In the genomic region with DNA sequence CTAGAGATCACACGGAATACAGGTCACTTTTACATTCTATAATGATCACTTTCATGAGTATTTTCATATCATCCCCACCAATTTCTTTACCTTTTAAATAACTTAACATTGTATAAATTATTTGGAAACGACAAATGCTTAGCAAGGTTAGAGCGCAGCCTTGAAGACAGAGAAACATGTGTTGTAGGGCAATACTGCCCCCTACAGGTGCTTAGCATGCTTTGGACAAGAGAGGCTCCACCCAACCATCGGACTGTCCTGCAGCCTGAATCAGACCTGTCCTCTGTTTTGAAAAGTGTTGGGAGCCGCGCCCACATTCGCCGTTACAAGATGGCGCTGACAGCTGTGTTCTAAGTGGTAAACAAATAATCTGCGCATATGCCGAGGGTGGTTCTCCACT, we compare ENCODE assay signal across 8 mouse cellular contexts. TPM values are rescaled to one million over a fixed set of nuclear protein-coding genes. Genes with fewer than 3 reads are reported as not detected.
DNase-seq lines count a peak whose midpoint lies in the region; ATAC-seq lines count a peak whose summit lies in the region.

No protein-coding gene starts in this region.

- ATAC-seq in cerebellum, adult (ENCODE audit: insufficient number of reproducible peaks, low FRiP score, low TSS enrichment): no peak

- DNase-seq in cerebellum, adult 11 months: peak; percentile 26
- DNase-seq in A20 (ENCODE audit: low read depth, low spot score): peak; percentile 94
- DNase-seq in adrenal gland, postnatal 14 days: peak; percentile 67
- peak; percentile 57 to 72 for DNase-seq in kidney, postnatal 36 days
- DNase-seq in retina, embryonic 14.5 days (ENCODE audit: low spot score): no peak
- DNase-seq in testis, postnatal 14 days (ENCODE audit: low spot score): no peak
- DNase-seq in right cerebral cortex, adult 2 months (ENCODE audit: low spot score in 2 of 2): no peak

RNA-seq across cellular contexts. Expression of gene Rpl9-ps6, which starts 24.8 kb away (rescaled TPM):
- total RNA-seq in adrenal gland, postnatal 14 days (2021): 59.3 and 74.3 TPM in 2 replicates

RNA-seq across cellular contexts. Expression of gene Minpp1, which starts 44.0 kb away (rescaled TPM):
- total RNA-seq in adrenal gland, postnatal 14 days (2021): 31.8 and 34.9 TPM in 2 replicates

RNA-seq across cellular contexts. Expression of gene Sgms1, which starts 52.1 kb away (rescaled TPM):
- total RNA-seq in adrenal gland, postnatal 14 days (2021): 62.6 and 75.9 TPM in 2 replicates

Comparison
In these comparisons a context has a peak if more than half of its experiments do, and no peak if none do; other contexts are left out.
1. DNase-seq: peak in cerebellum, adult 11 months (single experiment), A20 (single experiment), adrenal gland, postnatal 14 days (single experiment) and kidney, postnatal 36 days (2 of 2); none in retina, embryonic 14.5 days (single experiment), testis, postnatal 14 days (single experiment) and right cerebral cortex, adult 2 months (0 of 2).